Mouse (Mus musculus) spleen, adult 2 months (tissue): ENCODE measurements around the gene Tgfb3.

Experiments used
- CTCF ChIP-seq: fragments of 200-500 bp; IDR thresholded peaks from 2 replicates; pipeline ENCODE4 v1.5.1; 2011; ENCODE audit warnings: mild to moderate bottlenecking, inconsistent platforms; ENCODE audit not compliant: insufficient read depth, insufficient read length, insufficient replicate concordance; ENCODE audit errors: extremely low read depth
- POLR2A ChIP-seq: fragments of 200-500 bp; IDR thresholded peaks from 2 replicates; pipeline ENCODE4 v1.6.1; 2011; ENCODE audit warnings: low read depth, low read length, inconsistent platforms

DNA sequence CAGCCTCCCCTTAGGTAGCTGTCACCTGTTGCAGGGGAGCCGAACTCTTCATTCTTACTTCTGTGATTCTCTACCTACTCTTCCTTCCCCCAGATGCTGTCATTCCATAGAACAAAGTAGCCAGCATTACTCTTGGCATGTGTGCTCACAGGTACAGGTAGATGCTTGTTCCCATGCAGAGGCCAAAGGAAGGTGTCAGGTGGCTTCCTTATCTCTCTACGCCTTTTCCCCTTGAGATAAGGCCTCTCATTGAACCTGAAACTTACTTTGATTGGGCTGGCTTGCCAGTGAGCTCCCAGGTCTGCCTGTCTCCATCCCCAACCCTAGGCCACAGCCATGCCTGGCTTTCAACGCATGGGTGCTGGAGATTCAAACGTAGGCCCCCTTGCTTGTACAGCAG lies 15.2 kb upstream of the Tgfb3 start:
- TF ChIP-seq CTCF = no peak
- no peak for TF ChIP-seq POLR2A
